Mouse (Mus musculus) mouse trophoblast stem cell (cell line): ENCODE results near the gene Cyb5r3.
"Not testable (repeated sequence)": the region's sequence is repeated elsewhere in the genome, so short reads cannot be mapped to it uniquely, and the experiment has no call there.

Source experiments
- in situ Hi-C, 2 experiments: fragments of 300-500 bp; cut with MseI, MboI; formaldehyde crosslinking; loops; 2 replicates in 1 of 2; 3 replicates in 1 of 2; pipeline ENCODE4 v1.15.1; 2025

The Cyb5r3 gene

DNA sequence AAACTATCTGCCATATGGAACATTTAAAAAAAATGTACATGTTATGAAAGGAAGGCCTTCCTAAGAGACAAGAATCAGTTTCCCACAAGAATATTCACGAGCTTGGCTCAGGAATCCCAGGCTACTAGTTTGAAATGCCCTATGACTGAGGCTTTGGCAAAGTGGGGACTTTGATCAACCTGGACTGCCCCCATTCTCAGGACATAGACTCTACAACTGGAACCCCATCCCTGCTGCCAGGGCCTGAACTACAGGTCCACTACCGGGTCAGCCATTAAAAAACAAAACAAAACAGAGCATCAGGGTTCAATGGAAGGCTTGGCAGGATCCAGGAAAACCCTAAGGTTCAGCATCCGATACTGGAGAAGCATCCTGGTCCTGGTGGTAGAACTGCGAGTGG is 21.7 kb downstream of the Cyb5r3 start:
- in situ Hi-C loops, result no loop called here

DNA sequence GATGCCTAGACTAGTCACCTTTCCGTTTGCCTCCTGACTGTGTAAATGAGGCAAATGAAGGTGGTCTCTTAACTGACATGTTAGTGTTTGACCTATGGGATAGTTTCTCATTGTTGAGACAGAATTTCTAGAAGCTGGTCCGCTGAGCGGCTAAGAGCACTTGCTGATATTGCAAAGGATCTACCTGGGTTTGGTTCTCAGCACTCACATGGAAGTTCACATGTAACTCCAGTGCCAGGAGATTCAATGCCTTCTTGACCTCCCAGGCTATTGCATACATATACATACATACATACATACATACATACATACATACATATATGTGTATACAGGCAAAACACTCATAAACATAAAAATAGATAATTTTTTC is 22.3 kb downstream of the Cyb5r3 start:
- in situ Hi-C loops, result no loop called here

DNA sequence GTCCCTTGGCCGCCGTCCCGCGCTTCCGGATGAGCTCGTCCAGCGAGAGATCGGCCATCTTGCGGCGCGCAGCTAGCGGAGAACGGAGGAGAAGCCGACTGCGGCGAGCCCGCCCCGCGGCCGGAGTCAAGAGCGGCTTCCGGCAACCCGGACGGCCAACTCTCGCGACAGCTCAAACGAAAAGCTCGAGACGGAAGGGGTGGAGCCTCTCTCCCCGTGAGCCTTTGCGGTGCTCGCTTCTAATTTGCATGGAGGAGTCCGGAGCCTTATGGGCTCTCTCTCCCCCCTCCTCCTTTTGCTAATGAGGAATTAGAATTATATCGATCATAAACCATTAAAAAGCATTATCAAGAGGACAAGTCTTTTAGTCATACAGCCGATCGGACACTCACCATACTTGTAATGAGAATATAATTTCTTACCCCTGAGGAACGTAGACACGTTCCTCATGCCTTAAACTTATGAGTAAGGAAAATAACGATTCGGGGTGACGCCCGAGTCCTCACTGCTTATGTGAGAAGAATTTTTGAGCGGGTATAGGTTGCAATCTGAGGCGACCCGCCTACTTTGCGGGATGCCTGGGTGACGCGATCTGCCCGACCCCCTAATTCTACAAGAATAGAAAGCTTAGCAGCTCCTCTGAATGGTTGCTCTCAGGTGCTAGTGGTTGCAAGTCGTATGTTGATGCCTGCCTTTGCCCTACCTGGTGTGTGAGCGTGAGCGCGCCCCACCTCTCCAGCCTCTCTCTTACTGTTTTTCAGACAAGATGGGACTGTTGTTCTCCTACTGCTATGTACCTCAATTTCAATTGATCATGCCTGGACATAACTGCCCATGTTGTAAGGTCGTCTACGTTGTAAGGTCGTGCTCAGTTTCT is 23.0 kb downstream of the Cyb5r3 start, which contains the start of gene Poldip3:
Gene Poldip3 (minus strand): TSS at position 189 of the 877 bp plus-strand sequence.
- in situ Hi-C loops, result no loop called here

DNA sequence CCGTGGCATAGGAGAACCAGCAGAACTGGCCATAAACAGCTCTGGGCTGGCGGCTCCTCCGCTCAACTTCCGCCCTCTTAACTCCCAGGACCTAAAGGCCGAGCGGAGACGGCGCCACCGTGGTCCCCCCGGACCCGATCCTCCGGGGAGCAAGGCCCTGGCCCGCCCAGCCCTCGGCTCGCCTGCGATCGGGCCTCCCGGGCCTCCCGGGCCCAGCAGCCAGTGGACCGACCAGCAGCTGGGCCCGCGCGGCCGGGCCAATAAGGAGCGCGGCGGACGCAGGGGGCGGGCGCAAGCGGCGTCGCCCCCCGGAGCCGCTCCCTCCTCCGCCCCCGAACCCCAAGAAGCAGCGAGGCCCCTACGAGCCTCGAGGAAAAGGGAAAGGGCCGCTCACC is 23.6 kb downstream of the Cyb5r3 start:
- in situ Hi-C loops, result no loop called here

DNA sequence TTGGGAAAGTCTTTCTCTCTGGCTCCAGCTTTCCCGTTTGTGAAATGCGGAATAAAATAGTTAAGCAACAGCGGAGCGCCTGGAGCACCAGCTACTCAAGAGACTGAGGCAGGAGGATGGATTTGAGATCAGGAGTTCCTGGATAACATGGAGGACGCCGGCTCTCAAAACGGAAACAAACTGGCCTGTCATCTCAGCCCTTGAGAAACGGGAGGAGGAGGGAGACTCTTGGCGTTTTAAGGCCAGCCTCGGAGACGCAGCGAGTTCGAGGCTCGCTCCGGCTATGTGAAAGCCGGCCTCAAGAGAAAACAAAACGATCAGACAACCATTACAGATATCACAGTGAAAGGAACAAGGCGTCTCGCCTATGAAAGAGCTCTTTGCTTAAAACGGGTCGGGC is 24.0 kb downstream of the Cyb5r3 start:
- in situ Hi-C loops, result no loop called here

DNA sequence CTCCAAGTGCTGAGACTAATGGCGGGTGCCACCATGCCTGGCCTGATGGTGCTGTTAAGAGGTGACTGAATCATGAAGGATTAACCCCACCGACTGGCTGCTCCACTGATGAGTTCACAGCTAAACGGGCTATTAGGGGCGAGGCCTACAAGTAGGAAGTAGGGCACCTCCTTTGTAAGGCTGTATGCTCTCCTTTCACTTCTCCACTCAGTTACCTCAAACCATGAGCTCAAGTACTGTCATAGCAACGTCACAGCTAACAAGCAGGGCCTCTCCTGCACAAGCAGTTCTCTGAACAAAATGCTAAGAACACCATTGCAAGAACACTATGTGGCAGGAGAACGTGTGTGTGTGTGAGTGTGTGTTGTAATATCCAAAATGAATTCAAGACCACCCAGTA is 26.9 kb downstream of the Cyb5r3 start:
- in situ Hi-C loops, result no loop called here

DNA sequence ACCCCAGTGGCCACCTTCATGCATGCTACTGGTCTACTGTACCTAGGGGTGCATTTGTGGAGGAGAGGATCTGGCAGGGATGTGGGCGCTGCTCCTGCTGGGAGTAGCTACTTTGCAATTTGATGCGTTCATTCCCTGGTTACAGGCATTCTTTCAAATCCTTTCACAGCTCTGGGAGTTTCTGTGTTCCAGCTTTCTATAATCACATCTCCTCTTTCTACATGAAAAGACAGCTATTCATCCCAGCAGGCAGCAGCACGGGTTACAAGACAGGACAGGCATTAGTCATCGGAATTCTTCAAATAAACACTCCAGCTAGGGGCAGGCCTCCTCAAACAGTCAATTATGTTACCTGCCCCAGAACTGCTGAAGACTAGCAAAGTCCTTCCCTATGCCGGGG is 29.5 kb downstream of the Cyb5r3 start:
- in situ Hi-C loops, result no loop called here

DNA sequence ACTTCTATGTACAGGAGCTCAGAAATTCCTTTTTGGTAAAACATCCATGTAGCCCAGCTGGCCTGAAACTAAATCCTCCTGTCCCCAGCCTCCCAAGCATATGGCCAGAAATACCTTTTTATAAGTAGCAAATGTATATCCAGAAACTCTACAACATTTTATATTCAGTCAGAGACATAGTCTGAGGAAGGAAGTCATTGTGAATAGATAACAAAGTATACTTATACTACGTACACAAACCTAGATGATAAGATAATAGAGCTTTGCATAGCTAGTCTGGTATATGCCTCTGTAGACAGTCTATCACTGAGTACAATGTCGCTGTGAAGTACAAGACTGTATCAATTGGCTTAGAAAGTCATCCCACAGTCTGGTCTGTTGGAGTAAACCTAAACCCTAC is 36.7 kb downstream of the Cyb5r3 start:
- in situ Hi-C loops, result no loop called here

DNA sequence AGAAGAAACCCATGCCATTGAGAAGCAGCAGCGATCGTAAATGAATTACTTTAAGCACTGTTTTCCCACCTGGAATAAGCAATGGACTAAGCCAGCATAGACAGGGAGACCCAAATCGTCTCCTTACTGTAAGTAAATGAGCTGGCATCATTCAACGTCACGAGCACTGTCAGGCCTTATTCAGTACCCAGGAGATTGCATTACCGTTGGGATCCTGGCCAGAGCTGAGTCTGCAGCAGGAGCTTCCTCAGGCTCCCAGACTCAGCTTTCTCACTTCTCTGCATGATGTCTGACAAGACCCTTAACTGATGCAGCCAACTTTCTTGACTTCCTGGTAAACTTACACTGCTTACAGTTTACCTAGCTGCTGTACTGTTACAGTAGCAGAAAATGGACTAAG is 37.7 kb downstream of the Cyb5r3 start:
- in situ Hi-C loops, result no loop called here

DNA sequence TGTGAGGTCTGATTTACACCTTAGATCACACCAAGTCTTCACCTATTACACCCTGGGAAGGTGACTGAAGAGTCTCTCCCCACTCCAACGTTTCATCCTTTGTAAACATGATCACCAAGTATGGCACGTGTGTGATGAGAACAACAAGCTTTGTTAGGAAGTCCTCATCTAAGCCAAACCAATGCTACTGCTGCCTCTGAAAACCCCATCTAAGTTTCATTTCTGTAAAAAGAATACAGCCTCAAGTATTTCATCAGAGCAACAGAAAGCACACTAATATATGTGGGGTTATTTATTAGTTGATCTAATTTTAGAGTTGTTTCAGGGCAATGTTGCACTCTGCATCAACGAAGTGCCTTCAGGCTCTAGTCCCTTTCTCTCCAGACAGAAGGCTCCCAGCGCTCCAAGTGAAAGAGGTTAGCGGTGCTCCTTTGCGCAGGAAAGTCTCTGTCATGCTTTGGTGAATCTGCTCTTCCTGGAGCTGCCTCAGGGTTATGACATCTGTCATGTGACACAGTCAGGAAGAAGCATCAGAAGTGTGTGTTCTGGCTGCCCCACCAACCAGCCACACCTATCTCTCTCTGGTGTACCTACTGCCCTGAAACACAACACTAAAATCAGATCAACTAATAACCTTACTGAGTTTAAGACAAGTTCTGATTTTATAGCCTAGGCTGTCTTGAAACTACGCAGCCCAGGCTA is 42.7 kb downstream of the Cyb5r3 start:
- in situ Hi-C loops, result no loop called here

DNA sequence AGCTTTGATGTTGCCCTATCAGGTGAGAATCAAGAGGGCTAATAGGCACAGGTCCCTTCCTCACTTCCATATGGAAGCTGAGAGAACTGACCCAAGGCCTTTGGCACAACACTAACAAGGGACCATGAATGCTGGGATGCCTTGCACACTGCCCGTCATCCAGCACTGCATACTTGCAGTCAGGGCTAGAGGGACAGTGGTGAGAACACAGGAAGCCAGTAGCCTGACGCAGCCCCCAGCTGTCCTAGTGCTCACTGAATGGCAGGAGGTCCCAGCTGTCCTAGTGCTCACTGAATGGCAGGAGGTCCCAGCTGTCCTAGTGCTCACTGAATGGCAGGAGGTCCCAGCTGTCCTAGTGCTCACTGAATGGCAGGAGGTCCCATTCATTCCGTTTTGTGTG is 45.4 kb downstream of the Cyb5r3 start:
- in situ Hi-C loops, result not testable (repeated sequence)

DNA sequence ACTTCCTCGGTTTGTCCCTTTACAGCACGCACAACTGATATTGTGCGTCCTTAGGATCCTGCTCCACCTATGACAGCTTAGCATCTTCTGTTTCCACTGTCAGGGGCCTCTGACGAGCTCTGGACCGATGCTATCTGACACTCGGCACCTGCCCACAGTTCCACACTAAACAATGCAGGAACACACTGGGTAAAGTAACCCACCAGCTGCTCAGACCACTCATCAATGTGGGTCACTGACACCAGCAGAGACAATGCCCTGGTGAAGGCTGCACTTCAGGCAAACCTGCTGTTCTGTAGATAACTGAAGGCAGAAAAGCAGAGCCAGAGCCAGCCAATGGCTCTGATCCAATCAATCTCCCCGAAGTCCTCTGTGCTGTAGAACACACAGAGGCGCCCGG is 45.8 kb downstream of the Cyb5r3 start:
- in situ Hi-C loops, result no loop called here

DNA sequence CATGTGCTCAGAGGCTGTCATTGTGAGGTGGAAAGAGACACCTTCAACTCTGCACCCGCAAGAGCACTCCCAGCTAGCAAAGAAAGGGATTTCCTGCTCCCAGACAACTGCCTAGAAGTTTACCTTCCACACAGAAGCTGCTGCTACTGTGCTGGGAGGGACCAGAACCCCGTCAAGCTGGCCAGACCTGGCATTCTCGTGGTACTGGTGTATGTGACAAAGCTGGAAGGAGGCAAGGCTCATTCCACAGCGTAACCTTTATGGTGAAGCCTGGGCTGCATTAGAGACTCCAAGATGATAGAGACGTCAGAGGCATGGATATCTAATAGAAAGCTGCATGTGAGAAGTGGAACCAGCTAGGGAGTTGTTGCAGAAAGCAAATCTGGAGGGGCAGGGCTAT is 47.8 kb downstream of the Cyb5r3 start:
- in situ Hi-C loops, result no loop called here

DNA sequence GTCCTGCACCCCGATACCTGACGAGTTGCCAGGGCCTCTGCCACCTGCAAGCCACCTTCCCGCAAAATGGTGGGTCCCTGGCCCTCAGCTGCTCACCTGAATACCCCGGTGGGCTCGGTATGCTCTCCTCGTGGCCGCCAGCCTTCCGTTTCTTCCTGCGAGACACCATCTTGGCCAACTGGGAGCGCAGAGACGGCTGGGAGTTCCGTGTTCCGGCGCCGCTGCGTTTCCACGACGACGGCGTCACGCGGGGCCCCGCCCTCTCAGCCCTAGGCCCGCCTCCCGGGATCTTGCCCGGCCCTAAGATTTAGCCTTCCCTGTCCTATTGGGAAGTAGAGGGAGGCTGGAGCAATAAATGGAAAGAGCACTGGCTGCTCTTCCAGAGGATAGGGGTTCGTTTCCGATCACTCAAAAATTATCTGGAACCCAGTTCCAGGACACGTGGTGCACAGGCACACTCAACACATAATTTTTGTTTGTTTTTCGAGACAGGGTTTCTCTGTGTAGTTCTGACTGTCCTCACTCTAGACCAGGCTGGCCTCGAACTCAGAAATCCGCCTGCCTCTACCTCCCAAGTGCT is 49.7 kb downstream of the Cyb5r3 start, which contains the start of gene Rrp7a:
Gene Rrp7a (minus strand): TSS at position 236 of the 580 bp plus-strand sequence.
- in situ Hi-C loops, result no loop called here

DNA sequence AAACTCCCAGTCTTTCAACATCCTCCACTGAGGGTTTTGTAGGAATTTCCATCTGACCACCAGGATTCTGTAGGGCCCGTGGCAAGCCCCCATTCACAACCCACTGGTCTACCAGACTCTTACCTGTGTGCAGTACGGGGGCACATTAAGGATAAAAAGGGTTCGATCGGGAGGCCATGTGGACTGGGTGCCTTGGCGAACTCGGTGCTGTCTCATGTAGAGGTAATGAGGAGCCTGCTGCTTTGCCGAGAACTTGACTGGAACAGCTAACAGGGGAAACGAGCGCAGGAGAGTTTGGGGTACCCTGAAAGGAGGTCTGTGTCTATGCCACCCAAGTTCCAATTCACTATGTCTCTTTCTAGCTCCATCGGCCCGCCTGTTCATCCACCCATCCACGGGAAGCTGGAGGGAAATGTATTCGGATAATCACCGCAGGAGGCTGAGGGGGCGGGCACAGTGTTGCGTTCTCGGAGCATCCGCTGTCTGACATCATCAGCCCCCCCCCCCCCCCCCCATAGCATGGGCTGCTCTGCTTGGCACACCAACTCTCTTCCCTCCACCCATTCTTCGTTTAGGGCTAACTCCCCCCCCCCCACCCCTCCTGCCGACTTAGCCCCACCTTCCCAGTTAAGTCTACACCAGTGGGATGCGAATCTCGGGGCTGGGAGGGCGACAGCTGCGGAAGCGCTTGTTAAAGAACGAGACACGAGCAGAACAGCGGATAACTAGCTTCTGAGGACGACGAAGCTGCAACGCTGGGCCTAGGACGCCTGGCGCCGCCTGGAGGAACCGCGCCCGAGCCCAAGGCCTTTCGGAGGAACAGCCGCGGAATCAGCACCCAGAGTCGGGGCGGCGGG is 50.5 kb downstream of the Cyb5r3 start:
- in situ Hi-C loops, result no loop called here

DNA sequence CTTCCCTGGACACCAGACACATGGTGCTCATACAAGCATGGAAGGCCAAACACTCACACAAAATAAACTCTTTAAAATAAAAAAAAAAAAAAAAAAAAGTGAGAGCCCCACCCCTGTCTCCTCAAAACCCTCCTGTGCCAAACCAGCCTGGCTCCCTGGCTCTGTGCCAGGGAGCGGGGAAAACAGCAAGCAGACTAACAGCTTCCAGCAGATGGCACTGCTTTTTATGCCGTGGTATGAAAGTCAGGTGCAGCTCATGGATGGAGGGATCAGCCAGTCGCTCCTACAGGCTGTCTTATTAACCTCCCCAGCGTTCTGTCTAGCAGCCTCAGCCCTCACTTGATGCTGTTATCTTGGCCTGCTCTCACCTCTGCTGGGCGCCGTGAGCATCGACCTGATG is 54.0 kb downstream of the Cyb5r3 start:
- in situ Hi-C loops, result no loop called here

DNA sequence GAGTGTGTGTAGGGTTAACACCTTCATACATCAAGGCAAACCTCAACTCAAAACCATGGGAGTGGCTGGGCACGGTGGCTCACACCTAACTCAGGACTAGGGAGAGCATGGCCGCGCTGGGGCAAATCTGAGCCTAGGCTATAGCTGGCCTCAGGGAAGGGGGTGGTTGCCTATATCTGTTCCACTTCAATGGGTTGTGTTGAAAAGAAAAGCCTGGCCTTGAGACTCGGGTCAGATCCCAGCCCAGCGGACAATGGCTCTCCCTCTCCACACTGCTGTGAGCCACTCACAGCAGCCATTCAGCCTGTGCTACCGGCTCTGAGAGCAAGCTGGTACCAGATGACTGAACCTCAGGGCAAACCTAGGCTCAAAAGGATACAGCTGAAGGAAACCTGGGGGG is 57.3 kb downstream of the Cyb5r3 start:
- in situ Hi-C loops, result no loop called here

DNA sequence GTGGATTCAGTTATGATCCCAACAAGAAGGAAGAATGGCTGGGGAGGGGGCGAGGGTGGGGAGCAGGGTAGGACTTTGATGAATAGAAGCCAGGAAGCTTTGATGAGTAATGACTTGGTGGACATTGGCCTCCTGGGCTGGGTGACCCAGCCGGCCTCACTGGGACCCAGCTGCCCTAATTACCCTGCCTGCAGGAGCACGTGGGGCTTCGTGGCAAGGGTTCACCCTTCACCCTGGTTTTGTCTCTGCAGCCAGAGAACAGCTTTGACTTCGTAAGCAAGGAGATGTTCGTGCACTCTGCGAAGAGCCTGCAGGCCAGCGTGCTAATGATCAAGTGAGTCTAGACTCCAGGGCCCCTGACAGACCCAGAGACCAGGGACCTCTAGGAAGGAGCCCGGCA is 58.3 kb downstream of the Cyb5r3 start:
- in situ Hi-C loops, result no loop called here

DNA sequence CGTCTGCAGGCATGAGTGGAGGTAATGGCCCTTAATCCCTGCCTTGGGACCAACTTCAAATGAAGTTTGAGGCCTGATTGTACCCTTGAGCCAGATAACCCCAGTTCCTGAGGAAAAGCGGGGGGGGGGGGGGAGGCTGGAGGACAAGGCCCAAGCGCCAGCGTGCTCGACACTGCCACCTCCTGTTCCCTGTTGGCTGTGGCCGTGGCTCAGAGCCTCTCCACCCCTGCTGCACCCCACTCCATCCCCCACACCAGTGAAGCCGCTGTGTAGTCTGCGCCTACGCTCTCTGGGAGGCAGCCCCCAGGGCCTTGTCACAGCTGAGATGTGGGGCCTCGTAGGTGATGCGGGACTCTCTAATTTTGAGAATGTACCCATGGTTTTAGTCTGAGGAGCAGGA is 59.5 kb downstream of the Cyb5r3 start:
- in situ Hi-C loops, result no loop called here

DNA sequence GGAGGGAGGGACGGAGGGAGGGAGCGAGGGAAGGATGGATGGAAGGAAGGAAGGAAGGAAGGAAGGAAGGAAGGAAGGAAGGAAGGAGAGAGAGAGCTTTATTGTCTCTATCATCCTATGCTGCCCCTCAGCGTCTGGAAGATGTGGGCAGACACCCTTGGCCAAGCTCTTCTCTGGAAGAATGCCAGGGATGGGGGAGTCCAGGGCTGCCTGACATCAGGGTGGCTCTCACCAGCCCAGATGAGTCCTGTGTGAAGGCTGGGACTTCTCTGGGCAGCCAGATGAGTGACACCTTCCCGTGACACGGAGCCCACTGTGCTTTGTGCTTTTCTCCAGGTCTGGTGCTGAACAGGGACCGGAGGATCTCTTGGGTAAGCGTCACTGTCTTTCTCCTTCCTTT is 60.5 kb downstream of the Cyb5r3 start:
- in situ Hi-C loops, result no loop called here

DNA sequence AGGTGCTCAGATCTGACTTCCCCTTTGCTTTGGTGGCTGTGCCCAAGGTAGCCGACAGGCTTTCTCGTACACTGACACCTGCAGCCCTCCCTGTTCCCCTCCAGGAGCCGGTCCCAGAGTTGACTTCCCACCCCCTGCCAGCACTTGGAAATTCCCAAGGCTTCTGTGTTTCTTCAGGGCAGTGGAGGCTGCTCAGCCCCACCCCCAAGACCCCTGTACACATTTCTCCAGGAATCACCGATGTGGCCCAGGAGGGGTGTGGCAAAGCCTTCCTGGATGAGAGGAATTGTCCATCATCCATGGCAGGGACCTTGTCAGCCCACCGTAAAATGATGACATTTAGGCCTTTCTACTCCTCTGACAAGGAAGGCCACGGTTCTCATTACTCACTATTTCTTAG is 61.1 kb downstream of the Cyb5r3 start:
- in situ Hi-C loops, result no loop called here

DNA sequence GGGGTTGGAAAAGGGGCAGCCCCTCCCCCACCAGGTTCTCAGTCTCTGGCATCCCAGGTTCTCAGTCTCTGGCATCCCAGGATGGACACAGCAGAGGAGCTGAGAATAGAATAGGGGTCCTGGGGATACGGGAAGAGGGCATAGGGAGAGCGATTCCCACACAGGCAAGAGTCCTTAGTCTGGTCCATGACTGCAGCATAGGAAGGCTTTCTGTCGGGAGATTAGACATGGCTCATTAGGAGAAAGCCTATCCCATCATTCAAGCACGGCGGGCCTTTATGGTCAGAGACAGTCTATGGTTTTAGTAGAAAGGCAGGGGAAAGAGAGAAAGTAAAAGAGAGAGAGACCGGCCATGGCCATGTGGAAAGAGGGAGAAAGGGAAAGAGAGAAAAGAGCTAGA is 64.6 kb downstream of the Cyb5r3 start:
- in situ Hi-C loops, result no loop called here
